Comparison of ENCODE assay signal across 8 mouse cellular contexts in genomic region chr2:92092817-92093216, GRCm38 (mm10). TPM values are rescaled to one million over a fixed set of nuclear protein-coding genes. Genes with fewer than 3 reads are reported as not detected.
DNase-seq lines count a peak whose midpoint lies in the region; ATAC-seq and TF ChIP-seq lines count a peak whose summit lies in the region.

Gene Phf21a, plus strand, starts transcription at chr2:92093117.

- no peak for TF ChIP-seq POLR2A in kidney, adult 2 months (IDR thresholded peaks at IDR 0.05; ENCODE audit: low read depth, low read length)

- no peaks in the 10 kb centered on the region for H3K27me3 ChIP-seq in kidney, adult 2 months (replicated peaks; ENCODE audit: control insufficient read depth, insufficient read depth, low read length)
- no peaks in the 10 kb centered on the region for H3K27me3 ChIP-seq in hindbrain, embryonic 15.5 days
- no peaks in the 10 kb centered on the region for H3K27me3 ChIP-seq in midbrain, embryonic 12.5 days

- no peaks in the 10 kb centered on the region for H3K36me3 ChIP-seq in kidney, adult 2 months (ENCODE audit: control insufficient read depth, insufficient read depth, low read length)
- no peaks in the 10 kb centered on the region for H3K36me3 ChIP-seq in hindbrain, embryonic 15.5 days
- H3K36me3 ChIP-seq in midbrain, embryonic 12.5 days = no peaks in the 10 kb centered on the region

- H3K4me3 ChIP-seq in kidney, adult 2 months (ENCODE audit: insufficient read depth, low read depth, low read length) = no peak within 1 kb of the TSS
- H3K4me3 ChIP-seq in hindbrain, embryonic 15.5 days = no peak within 1 kb of the TSS
- H3K4me3 ChIP-seq in midbrain, embryonic 12.5 days = no peak within 1 kb of the TSS

- H3K4me2 ChIP-seq in hindbrain, embryonic 15.5 days = no peak within 1 kb of the TSS
- no peak within 1 kb of the TSS for H3K4me2 ChIP-seq in midbrain, embryonic 12.5 days (replicated peaks)

- 69% methylated on average over 2 of the region's 2 CpGs for WGBS in kidney, adult 2 months
- WGBS in hindbrain, embryonic 15.5 days = 91% methylated on average over 2 of the region's 2 CpGs
- 88% methylated on average over 2 of the region's 2 CpGs for WGBS in midbrain, embryonic 12.5 days

- no peaks in the 10 kb centered on the region for H3K4me1 ChIP-seq in kidney, adult 2 months (ENCODE audit: control insufficient read depth, insufficient read depth, low read length)
- H3K4me1 ChIP-seq in hindbrain, embryonic 15.5 days (replicated peaks) = no peaks in the 10 kb centered on the region
- H3K4me1 ChIP-seq in midbrain, embryonic 12.5 days = no peaks in the 10 kb centered on the region

- no peak for DNase-seq in kidney, adult 2 months
- DNase-seq in kidney, postnatal 14 days = no peak
- DNase-seq in gastrocnemius, adult 18-20 months (ENCODE audit: low spot score) = no peak
- DNase-seq in cerebellum, adult 9-10 months = no peak
- DNase-seq in Muller cell, postnatal 12 days (ENCODE audit: inconsistent ontology term) = no peak

- no peaks in the 10 kb centered on the region for H3K9me3 ChIP-seq in hindbrain, embryonic 15.5 days
- H3K9me3 ChIP-seq in midbrain, embryonic 12.5 days = no peaks in the 10 kb centered on the region

- H3K9ac ChIP-seq in hindbrain, embryonic 15.5 days = no peak within 1 kb of the TSS
- no peak within 1 kb of the TSS for H3K9ac ChIP-seq in midbrain, embryonic 12.5 days (replicated peaks)

- no peak for TF ChIP-seq CTCF in kidney, adult 2 months (conservative IDR thresholded peaks at IDR 0.05; ENCODE audit: insufficient read depth, insufficient read length, low read depth, low read length)

- no peak for ATAC-seq in activated CD4-positive, CD25-positive, alpha-beta regulatory T cell, adult 4 months
- no peak for ATAC-seq in hindbrain, embryonic 15.5 days (ENCODE audit: low FRiP score, low read depth)
- ATAC-seq in midbrain, embryonic 12.5 days (ENCODE audit: low FRiP score, low read depth) = no peak

- H3K27ac ChIP-seq in kidney, adult 2 months (ENCODE audit: insufficient read depth, low read depth, low read length) = no peak within 1 kb of the TSS
- H3K27ac ChIP-seq in hindbrain, embryonic 15.5 days (replicated peaks) = no peak within 1 kb of the TSS
- no peak within 1 kb of the TSS for H3K27ac ChIP-seq in midbrain, embryonic 12.5 days (replicated peaks)

RNA-seq across cellular contexts. Expression of gene Phf21a, which starts in this region (rescaled TPM):
- 27.5 and 36.8 TPM in 2 replicates for polyA plus RNA-seq in kidney, adult 2 months (2012; rRNA removed)
- polyA plus RNA-seq in activated CD4-positive, CD25-positive, alpha-beta regulatory T cell, adult 4 months (2017; shearing (Covaris generic)) = 10 to 100 TPM; 48.6 to 56.9 TPM
- total RNA-seq in gastrocnemius, adult 18-20 months (2021) = 10 to 100 TPM; 21.5 to 25.4 TPM
- 34.1 and 37.2 TPM in 2 replicates for polyA plus RNA-seq in hindbrain, embryonic 15.5 days (2015; fragmentation: Nextera tagmentation; extraction: Ambion mirVana)
- polyA plus RNA-seq in midbrain, embryonic 12.5 days (2016; fragmentation: Nextera tagmentation; extraction: Ambion mirVana) = 45.6 and 46.8 TPM in 2 replicates
